Mouse (Mus musculus) skeletal muscle tissue, postnatal 0 days (tissue): Measurements from ENCODE around the gene Nkx2-5. TPM values are rescaled to one million over a fixed set of nuclear protein-coding genes. Genes with fewer than 3 reads are reported as not detected.

Experiments used
- polyA plus RNA-seq: library from polyadenylated mRNA; unstranded; fragments of >200 nt; fragmentation: Nextera tagmentation; extraction: Ambion mirVana; gene quantifications from 2 replicates; pipeline ENCODE4 v1.2.1, GENCODE M21; 2015

The Nkx2-5 gene
- polyA plus RNA-seq = not detected in 2 replicates

DNA sequence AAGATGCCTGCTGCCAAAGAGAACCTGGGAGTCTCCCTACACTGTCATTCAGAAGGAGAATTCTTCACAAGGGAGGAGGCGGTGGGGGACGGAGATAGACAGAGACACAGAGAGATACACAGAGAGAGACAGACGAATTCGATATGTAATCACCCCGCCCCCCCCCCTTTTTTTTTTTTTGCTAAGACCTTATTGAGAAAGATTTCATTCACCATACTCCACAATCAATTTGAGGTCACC, at the start of gene Nkx2-5:
Nkx2-5 (minus strand) TSS at position 101 of the 240 bp plus-strand sequence.

Other genes with a start within 250 kb of the Nkx2-5 start
- 131 and 144 TPM in 2 replicates for gene Atp6v0e, start 181.8 kb downstream of the Nkx2-5 start, polyA plus RNA-seq
- 5.7 and 6.5 TPM in 2 replicates for gene Crebrf, start 129.4 kb downstream of the Nkx2-5 start, polyA plus RNA-seq
- gene Bnip1, start 63.9 kb downstream of the Nkx2-5 start, polyA plus RNA-seq = 34.3 and 36.4 TPM in 2 replicates
- 1.1 and 1.4 TPM in 2 replicates for gene Kifc5b, start 72.1 kb upstream of the Nkx2-5 start, polyA plus RNA-seq
- gene Phf1, start 88.0 kb upstream of the Nkx2-5 start, polyA plus RNA-seq = 5.7 and 6.1 TPM in 2 replicates
- 127 and 139 TPM in 2 replicates for gene Cuta, start 94.6 kb upstream of the Nkx2-5 start, polyA plus RNA-seq
- gene Syngap1, start 96.2 kb upstream of the Nkx2-5 start, polyA plus RNA-seq = 0.42 and 0.84 TPM in 2 replicates
- 3.6 and 5.1 TPM in 2 replicates for gene Zbtb9, start 128.2 kb upstream of the Nkx2-5 start, polyA plus RNA-seq
- 2.6 and 2.7 TPM in 2 replicates for gene Bak1, start 184.0 kb upstream of the Nkx2-5 start, polyA plus RNA-seq
- 1.1 TPM in 2 replicates for gene Itpr3, start 212.3 kb upstream of the Nkx2-5 start, polyA plus RNA-seq